Mouse (Mus musculus) liver, embryonic 14.5 days (tissue): ENCODE measurements at regions not wholly inside any gene's neighbourhood (a gene's known extent, or its start where the extent isn't known, plus 50 kb on each side); places are given as distances from the start of the nearest gene placed in this dataset.

Experiments
- ATAC-seq: fragments of 200-750 bp; cut with Nextera tagmentation; 2 replicates; pipeline ENCODE4 v1.8.0; 2017; ENCODE audit warnings: moderate number of reproducible peaks, mild to moderate bottlenecking, moderate library complexity; ENCODE audit not compliant: insufficient read depth
- DNase-seq, 3 experiments: peaks; one replicate each; pipeline ENCODE4 v3.0.0-alpha.2; 2012 to 2013; ENCODE audit warnings: low read depth in 3 of 3, low spot score in 3 of 3
- H3K27ac ChIP-seq: fragments of 300-500 bp; sonication (generic); 2 replicates; pipeline ENCODE4 v1.5.1; 2014; ENCODE audit warnings: moderate library complexity, mild to moderate bottlenecking, control low read depth, inconsistent platforms
- H3K27me3 ChIP-seq: fragments of 300-500 bp; sonication (generic); 2 replicates; pipeline ENCODE4 v1.6.1; 2014; ENCODE audit warnings: mild to moderate bottlenecking, low read length, moderate library complexity; ENCODE audit not compliant: control insufficient read depth, insufficient read depth
- H3K36me3 ChIP-seq: fragments of 300-500 bp; sonication (generic); replicated peaks from 2 replicates; pipeline ENCODE4 v1.6.1; 2014; ENCODE audit warnings: low read depth; ENCODE audit not compliant: control insufficient read depth, insufficient read depth
- H3K4me1 ChIP-seq, 2 experiments: fragments of 200-500 bp in 1 of 2; fragments of 300-500 bp in 1 of 2; sonication (generic) in 1 of 2; replicated peaks; 2 replicates each; pipeline ENCODE4 v1.6.1; 2012 to 2014; ENCODE audit warnings: antibody characterized with exemption in 1 of 2, inconsistent platforms in 1 of 2, low read length in 1 of 2; ENCODE audit not compliant: control insufficient read depth in 2 of 2, insufficient read depth in 2 of 2
- H3K4me2 ChIP-seq: fragments of 300-500 bp; sonication (generic); 2 replicates; pipeline ENCODE4 v1.6.1; 2014; ENCODE audit warnings: low read depth, mild to moderate bottlenecking, control low read depth, moderate library complexity
- H3K4me3 ChIP-seq, 2 experiments: fragments of 200-500 bp in 1 of 2; fragments of 300-500 bp in 1 of 2; sonication (generic) in 1 of 2; 2 replicates each; pipeline ENCODE4 v1.5.1; 2012 to 2014; ENCODE audit warnings: low read depth in 2 of 2, low read length in 2 of 2, mild to moderate bottlenecking in 2 of 2, control low read depth in 1 of 2, inconsistent platforms in 1 of 2, moderate library complexity in 1 of 2; ENCODE audit not compliant: insufficient read depth in 1 of 2
- H3K9ac ChIP-seq: fragments of 300-500 bp; sonication (generic); replicated peaks from 2 replicates; pipeline ENCODE4 v1.6.1; 2014; ENCODE audit warnings: mild to moderate bottlenecking, control low read depth, moderate library complexity
- H3K9me3 ChIP-seq: fragments of 300-500 bp; sonication (generic); 2 replicates; pipeline ENCODE4 v1.6.1; 2016; ENCODE audit warnings: low read length, mixed read lengths; ENCODE audit not compliant: control insufficient read depth
- CTCF ChIP-seq: IDR thresholded peaks from 2 replicates; pipeline ENCODE4 v1.5.1; 2016; ENCODE audit warnings: antibody characterized with exemption, low read depth, control low read depth
- EP300 ChIP-seq: IDR thresholded peaks from 2 replicates; pipeline ENCODE4 v1.6.1; 2016; ENCODE audit warnings: antibody characterized with exemption, low read depth
- WGBS: fragments of 180-500 bp; shearing (Covaris S2); extraction: QIAGEN DNeasy Blood & Tissue Kit; methylation state at CpG from one replicate; pipeline ENCODE4 v1.1.7; 2014; ENCODE audit not compliant: insufficient replicate concordance; 5-methylcytosine and 5-hydroxymethylcytosine counted together

DNA sequence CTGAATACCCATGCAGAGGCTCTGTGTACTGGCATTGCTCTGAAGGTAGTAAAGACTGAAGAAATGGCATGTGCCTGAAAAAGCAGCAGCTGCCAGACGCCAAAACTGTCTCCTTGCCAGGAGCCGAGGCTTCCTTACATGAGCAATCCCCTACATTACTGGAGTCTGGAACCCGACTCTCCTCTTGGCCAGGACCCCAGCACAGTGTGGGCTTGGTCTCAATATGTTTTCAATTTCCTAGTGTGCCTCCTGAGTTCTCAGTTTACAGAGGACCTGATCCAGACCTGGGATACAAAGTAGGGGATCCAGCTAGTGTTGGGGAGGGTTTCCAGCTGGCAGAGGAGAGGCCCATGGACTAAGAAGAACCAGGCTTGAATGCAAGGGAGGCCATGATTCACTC, 361.5 kb upstream of the Vstm2b start:
- Histone ChIP-seq H3K27me3 (no peaks in the 10 kb centered on the region), H3K4me1 (no peaks in the 10 kb centered on the region), H3K36me3 (no peaks in the 10 kb centered on the region), H3K4me3 (no peak overlapping the region), H3K4me2 (no peak overlapping the region), H3K9ac (no peak overlapping the region), H3K27ac (no peak overlapping the region), H3K9me3 (no peaks in the 10 kb centered on the region)
- 63% methylated on average over 3 of the region's 3 CpGs for WGBS
- DNase-seq, result no peak
- no peak for ATAC-seq
- TF ChIP-seq EP300 (no peak), CTCF (no peak)

DNA sequence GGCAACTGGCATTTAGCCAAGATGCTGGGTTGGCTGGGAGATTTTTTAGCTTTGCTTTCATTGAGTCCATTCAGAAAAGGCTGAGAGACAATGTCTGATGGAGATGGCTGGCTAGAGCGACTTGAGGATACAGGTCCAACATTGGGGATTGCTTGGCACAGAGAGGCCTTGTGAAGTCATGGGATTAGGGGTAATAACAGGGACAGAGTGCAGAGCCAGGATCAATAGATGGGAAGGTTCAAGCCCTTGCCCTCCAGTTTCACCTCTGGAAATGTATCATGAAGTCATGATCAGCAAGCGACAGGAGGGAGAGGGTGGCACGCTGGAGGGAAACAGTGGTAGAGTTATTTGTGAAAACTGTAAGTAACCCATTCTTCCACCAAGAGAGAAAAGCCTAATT, 360.5 kb upstream of the Vstm2b start:
- H3K4me3 ChIP-seq, result no peak overlapping the region

DNA sequence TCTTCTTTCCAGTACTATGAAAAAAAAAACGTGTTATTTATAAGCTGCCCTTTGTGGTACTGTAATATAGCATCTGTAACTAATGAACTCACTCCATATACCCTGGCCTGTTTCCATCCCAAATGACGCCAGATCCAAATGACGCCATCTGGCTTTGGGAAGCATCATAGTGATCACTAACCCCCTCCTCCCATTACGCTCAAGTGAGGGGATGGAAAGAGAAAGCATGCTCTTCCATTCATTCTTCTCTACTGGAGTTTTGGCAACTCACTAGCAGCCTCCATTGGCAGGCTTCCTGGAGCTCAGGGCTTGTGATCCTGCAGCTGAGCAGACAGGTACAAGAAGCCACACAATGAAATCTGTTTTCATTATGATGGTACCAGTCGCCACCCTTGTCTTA, 358.3 kb upstream of the Vstm2b start:
- Histone ChIP-seq H3K27me3 (no peaks in the 10 kb centered on the region), H3K9ac (no peak overlapping the region), H3K36me3 (no peaks in the 10 kb centered on the region), H3K9me3 (no peaks in the 10 kb centered on the region), H3K4me2 (no peak overlapping the region), H3K4me3 (no peak overlapping the region), H3K4me1 (no peaks in the 10 kb centered on the region), H3K27ac (no peak overlapping the region)
- DNase-seq, result no peak
- TF ChIP-seq CTCF, result no peak
- TF ChIP-seq EP300, result no peak
- ATAC-seq, result no peak
- WGBS, result 52% methylated on average over 5 of the region's 5 CpGs

More for the DNA sequence above, 360.5 kb upstream of the Vstm2b start:
- TF ChIP-seq CTCF (no peak), EP300 (no peak)
- Histone ChIP-seq H3K4me2 (no peak overlapping the region), H3K4me1 (no peaks in the 10 kb centered on the region), H3K36me3 (no peaks in the 10 kb centered on the region), H3K27me3 (no peaks in the 10 kb centered on the region), H3K9me3 (no peaks in the 10 kb centered on the region), H3K27ac (no peak overlapping the region), H3K9ac (no peak overlapping the region)
- WGBS, result 64% methylated on average over 3 of the region's 3 CpGs
- ATAC-seq, result no peak
- no peak for DNase-seq

DNA sequence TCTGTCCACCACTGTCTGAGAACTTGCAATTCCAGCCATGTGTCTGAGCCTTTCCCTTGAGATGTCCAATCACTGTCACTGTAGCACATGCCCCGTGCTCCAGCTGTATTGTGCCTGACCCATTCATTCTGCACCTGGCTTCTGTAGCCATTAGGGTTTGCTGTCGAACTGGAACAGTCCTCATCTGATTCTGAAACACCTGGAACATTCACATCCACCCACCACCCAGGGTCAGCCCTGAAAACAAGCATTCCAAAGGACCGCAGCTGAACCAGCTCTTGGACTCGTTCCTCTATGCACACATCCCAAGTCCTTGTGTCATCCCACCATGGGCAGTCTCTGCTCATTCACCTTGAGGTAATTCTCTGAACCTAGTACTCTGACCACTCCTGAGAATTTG, 356.8 kb upstream of the Vstm2b start:
- no peaks in the 10 kb centered on the region for H3K4me1 ChIP-seq
- H3K27ac ChIP-seq, result no peak overlapping the region
- H3K36me3 ChIP-seq, result no peaks in the 10 kb centered on the region
- H3K9ac ChIP-seq, result no peak overlapping the region
- no peak overlapping the region for H3K4me2 ChIP-seq
- no peak overlapping the region for H3K4me3 ChIP-seq
- TF ChIP-seq CTCF, result no peak
- TF ChIP-seq EP300, result no peak
- no peak for DNase-seq
- H3K27me3 ChIP-seq, result no peaks in the 10 kb centered on the region
- ATAC-seq, result no peak
- no peaks in the 10 kb centered on the region for H3K9me3 ChIP-seq
- WGBS, result 52% methylated on average over 4 of the region's 4 CpGs

DNA sequence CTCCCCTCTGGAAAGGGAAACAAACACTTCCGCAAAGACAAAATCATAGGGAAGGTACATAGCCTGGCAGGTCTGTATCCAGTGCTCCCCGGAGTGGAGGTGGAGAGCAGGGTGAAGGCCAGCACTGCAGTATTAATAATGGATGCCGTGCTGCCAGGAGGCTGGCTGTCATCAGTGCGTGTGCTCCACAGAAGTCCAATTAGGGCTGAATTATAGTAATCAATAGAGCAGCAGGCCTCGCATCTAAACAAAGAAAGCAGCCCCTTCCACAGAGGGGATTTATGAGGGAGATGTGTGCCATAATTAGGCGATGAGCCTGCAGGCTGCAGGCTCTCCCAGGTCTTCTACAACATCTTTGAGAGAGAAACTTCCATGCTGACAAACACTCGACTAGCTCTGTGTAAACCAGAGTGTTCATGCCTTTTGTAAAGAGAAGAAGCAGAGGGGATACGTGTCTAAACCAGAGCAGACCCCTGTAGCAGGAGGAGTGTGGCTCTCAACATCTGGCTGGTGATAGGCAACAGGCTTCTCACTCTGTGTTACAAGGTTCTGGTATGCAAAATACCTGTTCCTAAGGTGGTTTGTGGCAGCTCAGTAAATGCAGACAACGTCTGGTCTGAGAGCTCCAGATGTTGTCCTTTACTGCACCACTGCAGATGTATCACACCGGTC, 334.5 kb upstream of the Vstm2b start:
- WGBS, result 56% methylated on average over 10 of the region's 10 CpGs
- no peaks in the 10 kb centered on the region for H3K4me1 ChIP-seq
- DNase-seq (no peak), ATAC-seq (no peak)
- H3K27me3 ChIP-seq, result no peaks in the 10 kb centered on the region
- H3K36me3 ChIP-seq, result no peaks in the 10 kb centered on the region
- TF ChIP-seq CTCF (no peak), EP300 (no peak)
- no peak overlapping the region for H3K4me2 ChIP-seq
- H3K4me3 ChIP-seq, result no peak overlapping the region
- H3K27ac ChIP-seq, result no peak overlapping the region
- H3K9ac ChIP-seq, result no peak overlapping the region
- H3K9me3 ChIP-seq, result no peaks in the 10 kb centered on the region
